Mouse (Mus musculus) brain, adult 2 months (tissue): ENCODE data around the gene Bmpr1b.

Experiments used
- DNase-seq: peaks from one replicate; pipeline ENCODE4 v3.0.0; 2011; ENCODE audit warnings: low read depth, low spot score

Bmpr1b gene

DNA sequence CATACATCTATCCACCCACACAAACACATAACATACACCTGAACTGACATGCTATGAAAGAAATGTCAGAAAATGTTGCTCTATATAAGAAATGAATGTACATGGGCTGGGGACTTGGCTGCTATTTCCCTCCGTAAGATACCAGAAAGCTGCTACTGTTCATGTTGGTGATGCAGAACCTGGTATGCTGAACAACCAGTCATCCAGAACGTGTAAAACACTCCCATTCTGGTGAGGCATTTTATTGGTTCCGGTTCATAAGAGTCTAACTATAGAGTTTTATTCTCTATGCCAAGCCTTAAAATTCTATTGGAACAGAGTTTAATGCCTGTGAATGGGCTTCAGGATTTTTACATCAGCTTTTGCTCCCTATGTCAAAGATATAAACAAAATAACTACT is 55.0 kb downstream of the Bmpr1b start:
- DNase-seq, result no peak

DNA sequence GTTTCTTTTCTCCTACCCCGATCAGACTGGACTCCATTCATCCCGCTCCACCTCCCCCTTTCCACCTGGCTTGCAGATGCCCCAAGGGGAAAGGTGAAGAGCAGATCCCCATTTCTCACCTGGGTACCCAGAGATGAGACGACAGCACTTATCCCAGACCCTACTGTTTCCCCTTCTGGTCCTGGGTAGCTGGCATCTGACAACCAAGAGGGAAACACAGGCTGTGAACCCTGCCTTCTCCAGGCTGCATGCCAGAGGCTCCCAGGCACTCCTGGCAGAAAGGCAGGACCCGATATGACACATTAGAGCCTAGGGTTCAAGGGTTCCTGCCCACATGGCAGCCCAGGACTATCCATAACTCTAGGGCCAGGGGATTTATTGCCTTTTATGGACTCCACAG is 56.0 kb downstream of the Bmpr1b start:
- no peak for DNase-seq

GRCm38 (mm10) chr3:142106227-142106626 is 63.0 kb downstream of the Bmpr1b start:
- peak; percentile 51 for DNase-seq

DNA sequence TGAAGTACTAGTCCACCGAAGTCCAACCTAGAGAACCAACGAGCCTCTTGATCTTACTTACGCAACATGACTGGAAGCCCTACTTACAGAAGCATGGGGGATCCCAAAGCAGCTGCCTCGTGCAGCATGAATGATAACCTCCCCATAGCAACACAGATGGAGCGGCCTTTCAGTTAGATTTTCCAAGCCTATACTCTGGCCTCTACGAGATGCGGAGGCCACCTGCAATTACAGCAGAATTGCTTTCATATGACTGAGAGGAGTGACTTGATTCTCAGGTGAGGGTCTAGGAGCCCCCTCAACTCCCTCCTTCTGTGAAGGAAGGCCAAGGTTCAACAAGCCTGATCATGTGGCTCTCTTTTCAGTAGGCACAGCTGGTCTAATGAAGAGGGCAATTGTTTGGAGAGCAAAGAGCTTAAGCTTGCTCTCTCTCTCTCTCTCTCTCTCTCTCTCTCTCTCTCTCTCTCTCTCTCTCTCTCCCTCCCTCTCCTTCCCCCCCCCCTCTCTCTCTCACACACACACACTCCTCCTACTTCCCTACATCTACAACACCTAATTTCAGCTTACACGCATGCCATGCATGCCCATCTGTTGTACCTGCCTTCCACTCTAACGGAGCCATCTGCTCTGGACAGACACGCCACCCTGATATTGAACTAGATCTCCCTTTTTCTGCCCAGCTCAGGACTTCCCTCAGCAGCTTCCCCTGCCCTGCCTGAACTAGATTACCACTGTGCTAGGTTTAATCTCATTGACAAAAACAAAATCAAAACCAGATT is 65.0 kb downstream of the Bmpr1b start:
- DNase-seq, result no peak

DNA sequence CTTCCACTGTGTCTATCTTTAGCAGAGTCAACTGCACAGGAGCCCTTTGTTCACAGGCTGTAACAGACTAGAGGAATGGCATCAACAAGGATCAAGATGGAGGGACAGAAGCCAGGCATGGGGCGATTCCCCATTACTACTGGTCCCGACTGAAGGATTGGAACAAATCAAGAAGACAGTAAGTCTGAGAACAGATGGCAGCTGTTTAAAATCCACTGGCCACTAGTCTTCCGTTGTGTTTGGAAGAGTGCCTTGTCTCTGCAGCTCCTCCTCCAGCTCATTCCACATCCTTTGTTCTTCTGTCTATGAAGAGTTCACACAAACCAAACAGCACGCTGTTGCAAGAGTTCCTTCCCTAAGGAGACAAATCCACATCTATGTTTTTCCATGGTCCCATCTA is 65.6 kb downstream of the Bmpr1b start:
- no peak for DNase-seq

- DNase-seq, result no peak
Observed at GRCm38 (mm10) chr3:142099151-142099550, 70.1 kb downstream of the Bmpr1b start.

DNA sequence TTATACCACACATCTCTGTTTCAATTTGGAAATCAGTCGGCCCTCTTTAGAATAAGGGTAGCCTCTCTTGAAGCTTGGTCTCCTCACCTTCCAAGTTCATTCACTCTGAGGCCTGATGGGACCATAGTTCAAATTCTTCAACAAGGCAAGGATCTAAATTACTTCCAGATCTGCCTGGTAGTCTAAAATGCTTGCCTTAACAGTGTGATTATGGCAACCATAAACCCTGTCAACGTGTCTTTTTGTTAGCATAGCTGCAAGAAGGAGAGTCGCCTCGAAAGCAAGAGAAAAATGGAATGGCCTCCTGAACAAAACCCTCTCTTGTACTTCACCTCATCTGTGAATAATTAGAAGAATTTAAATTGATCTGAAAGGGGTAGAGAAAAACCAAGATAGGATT is 75.2 kb downstream of the Bmpr1b start:
- no peak for DNase-seq

GRCm38 (mm10) chr3:142089684-142090083 is 79.5 kb downstream of the Bmpr1b start:
- DNase-seq, result no peak

DNA sequence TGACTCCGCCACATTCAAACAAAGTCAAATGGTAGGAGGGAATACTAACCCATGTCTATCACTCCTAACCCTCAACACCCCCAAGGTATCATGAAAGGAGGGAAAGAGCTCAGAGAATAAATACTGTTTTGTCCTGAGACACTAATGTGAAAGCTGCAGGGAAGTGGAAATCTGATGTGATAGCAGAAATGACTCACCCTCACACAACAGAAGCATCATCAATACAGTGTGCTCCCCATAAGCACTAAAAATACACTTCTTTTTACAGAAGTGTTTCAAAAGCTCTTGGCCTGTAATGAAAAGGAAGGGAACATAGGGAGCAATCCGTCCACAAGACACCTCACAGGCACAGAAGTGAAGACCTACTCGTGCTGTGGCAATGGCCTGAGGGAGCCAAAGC is 83.3 kb downstream of the Bmpr1b start:
- peak; percentile 27 for DNase-seq

GRCm38 (mm10) chr3:142084091-142084490 is 85.1 kb downstream of the Bmpr1b start:
- DNase-seq, result no peak

- no peak for DNase-seq
Observed at GRCm38 (mm10) chr3:142077723-142078302, 91.4 kb downstream of the Bmpr1b start.

- peak; percentile 5 for DNase-seq
Observed at GRCm38 (mm10) chr3:142071601-142072000, 97.6 kb downstream of the Bmpr1b start.

DNA sequence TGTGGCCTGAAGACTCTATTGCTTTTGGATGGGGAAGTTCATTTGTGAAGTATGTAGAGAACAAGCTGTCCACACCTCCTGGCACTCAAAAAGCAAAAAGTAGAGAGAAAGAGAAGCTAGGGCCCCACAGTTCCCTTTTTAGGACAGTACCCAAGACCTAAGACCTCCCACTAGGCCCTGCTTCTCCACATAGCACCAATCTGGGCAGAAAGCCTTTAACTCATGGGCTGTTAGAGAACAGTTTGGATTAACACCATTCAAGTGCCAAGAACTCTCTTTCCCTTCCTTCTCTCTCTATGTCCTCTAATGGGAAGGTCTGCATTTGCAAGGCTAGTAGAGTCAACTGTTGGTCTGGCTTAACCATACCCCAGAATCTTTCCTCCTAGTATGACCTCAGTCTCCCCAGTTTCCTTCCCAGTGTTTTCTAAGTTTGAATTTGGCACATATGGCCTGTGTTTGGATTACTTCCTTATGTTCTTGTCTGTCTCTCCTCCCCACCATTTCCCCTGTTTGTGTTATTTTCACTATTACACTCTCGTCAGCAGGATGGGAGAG is 102.4 kb downstream of the Bmpr1b start:
- DNase-seq, result no peak

- DNase-seq, result no peak
Observed at GRCm38 (mm10) chr3:142065111-142065510, 104.1 kb downstream of the Bmpr1b start.

DNA sequence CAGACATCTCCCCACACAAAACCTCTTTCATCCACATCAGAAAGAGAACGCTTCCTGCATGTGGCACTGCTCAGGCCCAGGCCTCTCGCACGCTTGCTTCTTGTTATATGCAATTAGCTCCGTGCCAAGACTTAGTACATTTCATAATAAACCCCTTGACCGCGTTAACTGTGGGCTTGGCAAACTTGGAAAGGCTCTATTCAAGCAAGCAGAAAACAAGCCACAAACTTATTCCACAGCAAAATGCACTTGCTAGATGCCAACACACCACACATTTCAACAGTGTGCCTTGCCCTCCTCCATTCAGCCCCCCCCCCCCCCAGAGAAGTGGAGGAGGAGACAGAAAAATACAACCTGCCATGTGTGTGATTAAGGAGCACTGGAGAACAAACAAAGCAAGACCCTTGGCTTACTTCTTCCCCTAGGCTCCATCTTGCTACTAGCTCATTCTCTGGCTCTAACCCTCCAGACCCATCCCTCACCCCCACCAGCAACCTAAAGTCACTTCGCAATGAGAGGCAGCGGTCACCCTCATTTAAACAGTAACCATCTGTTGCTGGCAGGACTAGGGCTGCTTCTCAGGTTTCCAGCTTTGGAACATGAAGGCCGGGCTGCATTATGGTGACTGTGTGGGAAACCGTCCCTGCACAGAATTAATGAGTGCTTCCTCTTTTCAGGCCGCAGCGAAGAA is 105.5 kb downstream of the Bmpr1b start:
- DNase-seq, result peak; percentile 12

DNA sequence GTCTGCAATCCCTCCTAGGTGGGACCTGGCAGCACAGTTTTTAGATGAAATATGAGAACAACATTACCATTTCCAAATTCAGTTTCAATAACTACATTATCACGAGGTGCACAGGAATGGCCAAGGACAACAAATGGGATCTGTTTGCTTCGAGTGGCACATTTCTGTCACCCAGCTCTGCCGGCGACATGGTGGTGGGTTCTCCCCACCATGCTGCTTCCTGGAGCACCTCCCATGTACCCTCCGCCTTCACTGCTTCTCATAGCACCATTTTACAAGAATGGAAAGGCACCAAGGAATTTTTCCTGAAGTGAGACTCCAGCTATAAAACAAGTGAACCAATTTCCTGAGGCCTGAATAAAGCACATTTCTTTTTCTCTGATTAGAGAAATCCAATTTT is 108.0 kb downstream of the Bmpr1b start:
- no peak for DNase-seq

DNA sequence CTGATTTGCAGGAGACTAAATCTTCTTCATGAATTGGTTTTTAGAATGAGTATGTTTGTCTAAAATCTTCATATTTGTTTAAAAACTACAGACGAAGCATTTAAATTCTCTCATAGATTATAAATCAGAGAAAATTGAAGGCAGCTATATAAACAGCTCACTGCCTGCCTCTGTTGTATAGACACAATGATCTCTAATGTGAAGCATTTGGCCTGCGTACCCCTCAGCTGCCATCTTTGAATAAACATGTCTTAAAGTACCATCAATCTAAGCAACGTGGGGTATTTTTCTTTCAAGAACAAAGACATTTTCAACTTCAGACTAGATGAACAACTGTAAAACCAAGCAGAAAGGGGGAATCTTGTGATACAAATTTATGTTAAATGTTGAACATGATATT is 109.3 kb downstream of the Bmpr1b start:
- DNase-seq, result no peak

GRCm38 (mm10) chr3:142050681-142051080 is 118.5 kb downstream of the Bmpr1b start:
- no peak for DNase-seq

DNA sequence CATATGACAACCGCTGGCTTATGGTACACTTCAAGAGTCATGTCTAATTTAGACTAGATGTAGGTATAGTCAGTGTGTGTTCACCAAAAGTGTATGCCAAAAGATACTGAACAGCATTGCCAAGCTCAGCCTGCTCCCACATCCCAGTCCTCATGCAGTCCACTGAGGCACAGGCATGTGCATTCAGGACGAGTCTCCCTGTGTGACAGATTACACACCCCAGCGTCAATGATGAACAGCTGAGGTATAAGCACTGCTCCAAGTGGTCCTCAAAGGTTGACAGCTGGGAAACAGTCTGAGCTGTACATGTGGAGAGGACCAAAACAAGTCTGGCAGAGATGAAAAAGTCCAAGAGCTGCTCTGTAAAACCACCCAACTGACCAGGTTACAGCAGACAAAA is 119.6 kb downstream of the Bmpr1b start:
- DNase-seq, result no peak

GRCm38 (mm10) chr3:142049093-142049492 is 120.1 kb downstream of the Bmpr1b start:
- DNase-seq, result no peak

DNA sequence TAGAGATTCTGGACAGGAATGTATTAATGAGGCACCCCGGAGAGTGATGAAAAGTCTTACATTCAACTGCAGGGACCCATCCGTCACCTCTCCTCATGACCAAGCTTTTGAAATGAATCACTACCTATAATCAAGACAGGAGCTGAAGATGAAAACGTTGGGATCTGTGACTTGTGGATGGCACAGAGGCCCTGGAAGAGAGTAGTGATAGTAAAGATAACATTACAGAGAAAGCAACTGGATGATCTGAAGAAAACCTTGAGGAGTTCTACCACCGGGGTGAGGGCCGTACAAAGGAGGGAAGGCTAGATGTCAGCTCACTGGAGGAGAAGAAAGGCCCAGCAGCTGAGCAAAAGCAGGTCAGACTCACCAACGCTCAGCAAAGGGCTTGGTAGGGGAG is 120.7 kb downstream of the Bmpr1b start:
- DNase-seq, result peak; percentile 9

DNA sequence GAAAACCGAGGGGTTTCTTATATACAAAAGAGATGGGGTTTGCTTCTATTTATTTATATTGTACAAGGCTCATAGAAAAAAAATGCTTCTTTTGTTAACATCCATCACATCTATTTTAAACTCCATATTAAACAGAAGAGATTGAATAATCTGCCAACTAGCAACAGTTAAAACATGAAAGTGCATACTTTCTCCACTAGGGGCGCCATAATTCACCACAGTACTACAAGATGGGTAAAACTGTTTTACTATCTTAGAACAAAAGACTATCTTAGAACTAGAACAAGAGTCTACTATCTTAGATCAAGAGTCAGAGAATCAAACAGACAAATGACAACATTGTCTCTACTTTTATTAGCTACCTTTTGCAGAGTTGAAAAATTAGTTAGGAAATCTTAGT is 125.8 kb downstream of the Bmpr1b start:
- peak; percentile 6 for DNase-seq

GRCm38 (mm10) chr3:142043006-142043405 is 126.2 kb downstream of the Bmpr1b start:
- DNase-seq, result no peak
